Mouse (Mus musculus): ENCODE data around the gene Hist1h1t.
"Not testable (repeated sequence)": the region's sequence is repeated elsewhere in the genome, so short reads cannot be mapped to it uniquely, and the experiment has no call there.

Gene Hist1h1t

DNA sequence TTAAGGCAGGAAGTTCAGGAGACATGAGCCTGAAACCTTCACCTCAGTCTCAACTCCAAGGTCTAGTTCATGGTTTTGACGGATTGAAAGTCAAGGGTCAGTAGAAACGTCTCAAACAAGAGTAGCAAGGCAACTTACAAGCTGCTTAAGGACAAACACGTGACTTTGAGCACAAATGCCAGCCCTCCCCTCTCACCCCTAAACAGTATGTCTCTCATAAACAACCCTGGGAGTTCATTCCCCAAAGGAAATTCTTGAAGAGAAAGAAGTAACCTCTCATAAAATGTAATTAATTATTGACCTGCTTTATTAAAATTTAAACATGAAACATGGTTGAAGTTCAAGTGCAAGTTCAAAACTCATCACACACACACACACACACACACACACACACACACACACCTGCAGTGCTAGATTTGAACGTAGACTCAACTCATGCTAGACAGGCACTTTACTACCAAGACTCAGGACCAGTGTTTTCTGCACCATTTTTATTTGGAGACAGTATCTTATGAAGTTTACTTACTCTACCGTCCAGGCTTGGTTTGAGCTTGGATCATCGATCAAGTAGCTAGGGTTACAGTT lies 1.7 kb upstream of the Hist1h1t start:
- POLR2A ChIA-PET, result interaction anchor here (0.9 to 15.5 kb wide), 12 partner anchors 9 to 139 kb away, joined by 3 to 573 read pairs (median 12); partner anchors contain the start of genes Hist1h2ac (in 3 of the 4), Hist1h2bc (in 3 of the 4), Hist1h1c (in 2 of the 4) and Hist1h2bb (in 2 of the 4)
- CTCF ChIA-PET, result no interaction called here

GRCm38 (mm10) chr13:23694956-23695355 lies 658 bp upstream of the Hist1h1t start:
- ChIA-PET CTCF (no interaction called here), POLR2A (interaction anchor here (0.5 to 15.5 kb wide), 14 partner anchors 10 to 466 kb away, joined by 3 to 573 read pairs (median 12); partner anchors contain the start of genes Hist1h2ac (in 3 of the 4), Hist1h2bc (in 3 of the 4), Hist1h1c (in 2 of the 4) and Hist1h2bb (in 2 of the 4))

DNA sequence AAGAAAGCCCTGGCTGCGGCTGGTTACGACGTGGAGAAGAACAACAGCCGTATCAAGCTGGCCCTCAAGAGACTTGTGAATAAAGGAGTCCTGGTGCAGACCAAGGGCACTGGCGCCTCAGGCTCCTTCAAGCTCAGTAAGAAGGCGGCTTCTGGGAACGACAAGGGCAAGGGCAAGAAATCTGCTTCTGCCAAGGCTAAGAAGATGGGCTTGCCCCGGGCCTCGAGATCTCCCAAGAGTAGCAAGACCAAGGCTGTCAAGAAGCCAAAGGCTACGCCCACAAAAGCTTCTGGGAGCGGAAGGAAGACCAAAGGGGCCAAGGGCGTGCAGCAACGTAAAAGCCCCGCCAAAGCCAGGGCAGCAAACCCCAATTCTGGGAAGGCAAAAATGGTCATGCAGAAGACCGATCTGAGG lies 454 bp downstream of the Hist1h1t start:
- ChIA-PET POLR2A (interaction anchor here (0.5 to 15.5 kb wide), 47 partner anchors 11 to 1300 kb away, joined by 3 to 573 read pairs (median 6); partner anchors contain the start of genes Hist1h2ac (in 4 of the 4), Hist1h2bc (in 4 of the 4), Hist1h1a (in 3 of the 4) and Hist1h1c (in 3 of the 4)), CTCF (no interaction called here)

- ChIA-PET CTCF (interaction anchor here (0.5 to 2.2 kb wide), 28 partner anchors 13 to 296 kb away, joined by 3 to 23 read pairs (median 4); partner anchors contain the start of genes Hist1h2ac (in 3 of the 4), Hist1h2bc (in 3 of the 4), Hist1h1a (in 1 of the 4) and Hist1h1c (in 1 of the 4)), POLR2A (interaction anchor here (0.5 to 15.5 kb wide), 139 partner anchors 9 to 1944 kb away, joined by 3 to 573 read pairs (median 6); partner anchors contain the start of genes Hist1h1a (in 4 of the 4), Hist1h1c (in 4 of the 4), Hist1h2ab (in 4 of the 4) and Hist1h2ac (in 4 of the 4))
These were observed 2.1 kb downstream of the Hist1h1t start for GRCm38 (mm10) chr13:23697491-23698299.

- CTCF ChIA-PET, result interaction anchor here (0.5 to 2.2 kb wide), 17 partner anchors 14 to 598 kb away, joined by 3 to 23 read pairs (median 5); partner anchors contain the start of genes Hist1h2ac (in 3 of the 4), Hist1h2bc (in 2 of the 4) and Hist1h1a (in 1 of the 4)
- POLR2A ChIA-PET, result interaction anchor here (0.6 to 15.5 kb wide), 110 partner anchors 8 to 1944 kb away, joined by 3 to 573 read pairs (median 6); partner anchors contain the start of genes Hist1h1c (in 4 of the 4), Hist1h2ab (in 4 of the 4), Hist1h2ac (in 4 of the 4) and Hist1h2bc (in 4 of the 4)
These were observed 2.7 kb downstream of the Hist1h1t start, which contains the start of gene Hist1h4c for GRCm38 (mm10) chr13:23698300-23698693. Hist1h4c (minus strand) TSS chr13:23698454.

DNA sequence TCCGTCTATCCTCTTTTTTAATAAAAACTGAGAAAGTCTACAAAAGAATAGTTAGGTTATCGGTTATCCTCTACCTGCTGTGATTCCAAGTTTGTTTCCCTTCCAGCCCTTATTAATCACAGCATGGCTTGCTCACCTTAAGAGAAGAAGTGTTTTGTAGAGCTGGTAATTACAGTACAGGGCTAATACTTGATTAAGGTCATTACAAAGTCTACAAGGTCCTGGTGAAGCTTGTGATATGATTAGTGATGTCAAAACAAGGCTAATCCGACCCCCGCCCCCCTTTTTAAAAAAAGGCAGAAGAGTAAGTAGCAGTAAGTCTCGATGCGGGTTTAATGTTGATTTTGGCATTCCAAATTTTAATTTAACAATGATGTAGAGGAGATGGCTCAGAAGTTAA lies 3.4 kb downstream of the Hist1h1t start:
- ChIA-PET CTCF (interaction anchor here in 2 of 4 experiments (0.9 to 2.2 kb wide), 12 partner anchors 15 to 620 kb away, joined by 3 to 23 read pairs (median 5); partner anchors contain the start of genes Hist1h2ac (in 2 of the 2), Hist1h2bc (in 2 of the 2) and Hist1h1a (in 1 of the 2)), POLR2A (interaction anchor here (0.6 to 15.5 kb wide), 98 partner anchors 8 to 1725 kb away, joined by 3 to 573 read pairs (median 10); partner anchors contain the start of genes Hist1h1c (in 4 of the 4), Hist1h2ac (in 4 of the 4), Hist1h2bc (in 4 of the 4) and Hist1h1a (in 3 of the 4))

GRCm38 (mm10) chr13:23699767-23700166 lies 4.2 kb downstream of the Hist1h1t start:
- CTCF ChIA-PET, result interaction anchor here in 3 of 4 experiments (0.9 to 1.7 kb wide), 6 partner anchors 31 to 619 kb away, joined by 3 to 5 read pairs (median 4); no protein-coding TSS in a partner anchor
- POLR2A ChIA-PET, result interaction anchor here in 3 of 4 experiments (1.0 to 15.5 kb wide), 25 partner anchors 9 to 292 kb away, joined by 3 to 573 read pairs (median 45); partner anchors contain the start of genes Hist1h1a (in 3 of the 3), Hist1h1c (in 3 of the 3), Hist1h2ac (in 3 of the 3) and Hist1h2bc (in 3 of the 3)

DNA sequence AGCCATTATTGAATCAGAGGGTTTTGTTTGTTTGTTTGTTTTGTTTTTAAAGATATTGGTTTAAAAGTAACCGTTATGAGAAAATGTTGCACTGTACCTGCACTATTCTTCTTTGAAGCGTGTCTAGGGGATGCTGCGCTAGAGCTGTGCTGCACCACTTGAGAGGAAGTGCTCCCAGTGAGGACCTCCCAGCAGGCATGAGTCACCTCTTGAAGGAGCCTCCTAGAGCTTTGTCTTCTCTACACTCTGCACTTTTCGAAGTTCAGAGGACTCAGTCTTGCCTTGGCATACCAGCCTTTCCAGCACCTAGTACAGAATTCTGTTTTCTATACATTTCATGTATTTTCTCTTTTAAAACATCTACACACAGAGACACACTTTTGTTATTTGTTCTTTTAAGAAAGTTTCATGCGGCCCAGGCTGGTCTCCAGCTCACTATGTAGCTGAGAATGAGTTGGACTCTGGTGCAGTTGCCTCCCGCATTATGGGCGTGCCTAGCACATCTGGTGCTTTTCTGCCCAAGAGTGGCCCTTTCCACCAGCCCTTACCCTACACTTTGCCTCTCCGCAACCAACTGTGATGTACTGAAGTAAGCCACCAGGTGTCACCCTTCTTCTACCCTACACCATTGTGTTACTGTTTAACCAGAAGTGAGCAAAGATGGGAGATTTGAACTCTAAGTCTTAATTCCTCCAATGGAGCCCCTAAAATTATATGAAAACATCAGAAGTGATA lies 5.3 kb downstream of the Hist1h1t start:
- CTCF ChIA-PET, result interaction anchor here (0.6 to 1.5 kb wide), 9 partner anchors 10 to 299 kb away, joined by 3 to 7 read pairs (median 4); partner anchors contain the start of genes Hfe (in 1 of the 4) and Hist1h1a (in 1 of the 4)
- POLR2A ChIA-PET, result interaction anchor here in 3 of 4 experiments (0.6 to 15.5 kb wide), 25 partner anchors 12 to 146 kb away, joined by 3 to 573 read pairs (median 8); partner anchors contain the start of genes Hist1h1c (in 3 of the 3), Hist1h2ac (in 3 of the 3), Hist1h2bc (in 3 of the 3) and Hist1h4a (in 3 of the 3)

DNA sequence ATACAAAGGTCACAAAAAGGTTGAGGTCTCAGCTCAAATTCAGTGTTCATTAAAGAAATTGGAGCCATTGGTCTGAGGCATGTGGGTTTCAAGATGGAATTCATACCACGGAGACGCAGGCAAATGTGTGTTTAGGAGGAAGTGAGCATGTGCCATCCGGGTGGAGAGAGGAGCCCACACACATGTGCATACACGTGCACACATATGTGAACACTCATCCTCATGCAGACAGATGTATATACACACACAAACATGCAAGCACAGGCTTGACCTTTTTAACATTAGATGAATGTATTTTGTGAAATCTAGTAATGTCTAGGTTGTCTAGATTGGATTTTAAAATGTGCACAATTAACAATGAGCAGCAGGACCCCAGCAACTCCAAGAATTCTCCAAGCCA lies 6.6 kb downstream of the Hist1h1t start:
- POLR2A ChIA-PET, result interaction anchor here (0.6 to 15.5 kb wide), 19 partner anchors 9 to 120 kb away, joined by 3 to 573 read pairs (median 7); partner anchors contain the start of genes Hist1h1c (in 3 of the 4), Hist1h1a (in 2 of the 4), Hist1h2ab (in 2 of the 4) and Hist1h2bb (in 2 of the 4)
- CTCF ChIA-PET, result no interaction called here

GRCm38 (mm10) chr13:23702801-23703200 lies 7.2 kb downstream of the Hist1h1t start:
- POLR2A ChIA-PET, result interaction anchor here in 3 of 4 experiments (0.6 to 15.5 kb wide), 10 partner anchors 9 to 61 kb away, joined by 3 to 573 read pairs (median 16); partner anchors contain the start of genes Hist1h1c (in 3 of the 3), Hist1h2ac (in 2 of the 3), Hist1h2bb (in 2 of the 3) and Hist1h2bc (in 2 of the 3)
- CTCF ChIA-PET, result not testable (repeated sequence)

- POLR2A ChIA-PET, result interaction anchor here in 1 of 4 experiments (1.0 to 15.5 kb wide), 4 partner anchors 7 to 57 kb away, joined by 3 to 469 read pairs (median 8); partner anchors contain the start of genes Hist1h1a, Hist1h1c, Hist1h2ab and Hist1h2bb
- CTCF ChIA-PET, result no interaction called here
These were observed 10.2 kb downstream of the Hist1h1t start for GRCm38 (mm10) chr13:23705751-23706356.

DNA sequence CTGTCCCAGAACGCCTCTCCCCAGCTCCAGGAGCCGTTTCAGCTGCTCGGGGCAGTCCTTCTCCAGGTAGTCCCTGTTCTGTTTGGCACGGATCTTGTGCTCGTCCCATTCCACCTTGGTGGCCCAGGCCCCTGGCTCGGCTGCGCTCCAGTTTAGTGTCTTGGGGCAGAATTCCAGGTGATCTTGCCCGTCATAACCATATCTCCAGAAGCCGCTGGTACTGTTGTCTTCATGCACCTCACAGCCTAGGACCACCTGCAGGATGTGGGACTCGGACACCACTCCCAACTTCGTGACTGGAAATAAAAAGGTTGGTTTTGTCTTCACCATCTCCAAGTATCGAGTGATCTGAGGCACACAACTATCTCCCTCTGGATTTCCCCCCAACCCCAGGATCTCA lies 11.2 kb downstream of the Hist1h1t start:
- CTCF ChIA-PET, result no interaction called here
- POLR2A ChIA-PET, result interaction anchor here in 2 of 4 experiments (1.0 to 5.3 kb wide), 5 partner anchors 8 to 56 kb away, joined by 3 to 42 read pairs (median 5); partner anchors contain the start of genes Hist1h1a (in 1 of the 2), Hist1h2ab (in 1 of the 2), Hist1h2ac (in 1 of the 2) and Hist1h2bc (in 1 of the 2)

DNA sequence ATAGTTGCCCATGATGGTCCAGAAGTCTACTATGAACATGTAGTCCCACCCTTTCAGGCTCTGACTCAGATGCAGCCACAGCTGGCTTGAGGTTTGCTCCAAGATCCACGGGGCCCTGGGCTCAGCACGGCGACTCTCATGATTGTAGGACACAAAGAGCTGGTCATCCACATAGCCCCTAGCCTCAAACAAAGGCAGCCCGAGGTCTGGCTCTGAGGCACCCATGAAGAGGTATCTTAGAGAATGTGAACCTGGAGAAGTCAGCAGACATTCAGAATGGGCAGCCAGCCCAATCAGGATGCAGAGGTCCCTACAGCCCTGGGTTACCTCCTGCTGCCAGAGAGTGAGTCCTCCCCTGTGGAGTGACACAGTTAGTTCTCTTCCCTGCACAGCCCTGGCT lies 12.4 kb downstream of the Hist1h1t start:
- ChIA-PET CTCF (interaction anchor here in 1 of 4 experiments (0.6 kb wide), 1 partner anchor 58 kb away, joined by 7 read pairs; no protein-coding TSS in a partner anchor), POLR2A (interaction anchor here in 3 of 4 experiments (0.7 to 5.3 kb wide), 39 partner anchors 9 to 227 kb away, joined by 3 to 42 read pairs (median 4); partner anchors contain the start of genes Hist1h1a (in 3 of the 3), Hist1h1c (in 3 of the 3), Hist1h2ac (in 3 of the 3) and Hist1h2bc (in 3 of the 3))

DNA sequence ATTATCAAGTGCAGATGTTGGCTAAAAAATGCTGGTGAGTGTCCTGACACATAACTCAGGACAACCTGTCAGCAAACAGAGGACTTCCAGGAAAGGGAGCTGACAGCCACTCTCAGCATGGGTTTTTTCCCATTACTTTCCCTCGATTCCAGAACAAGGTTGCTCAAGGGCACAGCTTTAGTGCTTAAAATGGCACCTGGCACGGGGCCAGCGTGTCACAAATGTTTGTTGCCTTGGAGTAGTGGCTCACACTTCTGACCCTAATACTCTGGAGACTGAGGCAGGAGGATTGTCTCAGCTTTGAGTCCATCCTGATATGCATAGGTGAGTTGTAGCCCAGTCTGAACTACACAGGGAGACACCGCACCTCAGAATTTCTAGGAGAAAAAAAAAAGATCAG lies 13.0 kb downstream of the Hist1h1t start:
- ChIA-PET CTCF (no interaction called here), POLR2A (interaction anchor here in 3 of 4 experiments (0.6 to 5.3 kb wide), 32 partner anchors 9 to 226 kb away, joined by 3 to 42 read pairs (median 4); partner anchors contain the start of genes Hist1h4c (in 3 of the 3), Hist1h1a (in 2 of the 3), Hist1h1c (in 2 of the 3) and Hist1h2ac (in 2 of the 3))

- ChIA-PET CTCF (interaction anchor here in 1 of 4 experiments (0.6 kb wide), 1 partner anchor 596 kb away, joined by 3 read pairs; no protein-coding TSS in a partner anchor), POLR2A (interaction anchor here in 3 of 4 experiments (0.7 to 6.4 kb wide), 28 partner anchors 8 to 139 kb away, joined by 3 to 56 read pairs (median 7); partner anchors contain the start of genes Hist1h2ab (in 3 of the 3), Hist1h2ac (in 3 of the 3), Hist1h2bc (in 3 of the 3) and Hist1h3b (in 3 of the 3))
These were observed 14.2 kb downstream of the Hist1h1t start for GRCm38 (mm10) chr13:23709714-23710373.
